Mouse (Mus musculus): Measurements from ENCODE around the gene Olfr1231. TPM values are rescaled to one million over a fixed set of nuclear protein-coding genes. Genes with fewer than 3 reads are reported as not detected.

Gene Olfr1231
- polyA plus RNA-seq (2015; fragmentation: Nextera tagmentation; extraction: Ambion mirVana): not detected in 2 replicates

DNA sequence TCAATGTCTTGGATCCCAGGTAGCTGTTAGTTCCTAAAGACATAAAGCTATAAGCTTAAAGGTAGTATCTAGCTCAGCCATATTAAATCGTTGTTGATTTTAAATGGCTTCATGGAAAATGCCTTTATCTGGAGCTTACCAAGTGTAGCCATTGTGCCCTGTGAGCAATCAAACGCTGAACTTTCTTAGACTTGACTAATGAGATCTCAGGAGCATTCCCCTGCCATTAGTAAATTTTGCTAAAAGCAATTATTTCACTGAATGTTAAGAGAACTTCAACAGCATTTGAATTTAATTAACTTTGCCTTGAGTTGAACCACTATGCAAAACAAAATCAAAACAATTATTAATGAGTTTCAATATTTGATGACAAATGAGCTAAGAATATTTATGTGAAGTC, at the start of gene Olfr1231:
Olfr1231 (minus strand) TSS at position 101 of the 400 bp plus-strand sequence.

DNA sequence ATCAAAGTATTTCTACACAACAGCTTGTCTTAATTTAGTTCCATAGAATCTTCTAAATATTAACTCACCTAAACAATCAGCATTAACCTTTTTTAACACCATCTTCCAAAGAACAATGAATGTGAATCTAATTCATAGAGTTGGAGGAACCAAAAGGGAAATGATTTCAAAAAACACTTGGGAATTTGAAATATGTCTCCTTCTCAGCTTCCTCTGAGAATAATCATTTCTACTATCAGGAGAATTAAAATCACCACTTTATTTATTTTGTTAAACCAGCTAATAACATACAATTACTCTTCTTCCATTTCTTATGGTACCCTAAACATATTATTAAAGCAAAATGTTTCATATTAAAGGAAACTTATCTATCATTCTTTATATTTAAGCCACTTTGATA, 35.4 kb upstream of the Olfr1231 start, which contains the start of gene Olfr1233:
Olfr1233 (minus strand) TSS at position 101 of the 400 bp plus-strand sequence.

DNA sequence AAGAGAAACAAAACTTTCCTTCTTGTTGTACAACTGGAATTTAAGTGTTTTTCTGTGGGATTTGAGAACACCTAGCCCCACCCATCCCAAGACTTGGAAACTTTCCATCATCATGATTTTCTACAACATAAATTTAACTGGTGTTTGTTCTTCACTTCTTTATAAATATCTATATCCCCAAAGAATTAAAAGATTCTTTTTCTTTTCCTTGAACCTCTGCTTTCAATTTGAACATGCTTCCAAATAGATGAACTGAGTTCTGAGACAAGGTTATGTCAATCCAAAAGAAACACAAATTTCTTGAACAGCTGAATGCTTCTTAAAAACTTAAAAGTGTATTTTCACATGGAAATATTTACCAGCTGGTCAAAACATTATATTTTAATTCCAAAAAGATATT, 22.7 kb upstream of the Olfr1231 start, which contains the start of gene Olfr1232:
Olfr1232 (minus strand) TSS at position 101 of the 400 bp plus-strand sequence.

DNA sequence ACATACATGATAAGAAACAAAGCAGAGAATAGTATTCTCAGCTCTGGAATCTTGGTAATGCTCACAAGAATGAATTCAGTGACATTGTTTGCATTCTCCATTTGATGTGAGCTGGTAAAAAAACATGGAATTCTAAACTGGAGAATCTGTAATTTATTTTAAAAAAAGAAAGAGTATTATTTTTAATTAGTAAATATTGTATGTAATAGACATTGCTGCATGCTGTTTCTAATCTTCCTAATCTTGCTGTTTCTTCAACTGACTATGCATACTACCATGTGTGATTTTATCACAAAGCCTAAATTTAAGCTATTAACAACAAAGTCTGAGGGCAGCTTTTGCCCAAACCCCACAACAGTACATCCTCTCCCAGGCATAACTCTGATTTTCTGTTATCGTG, 9.7 kb downstream of the Olfr1231 start, which contains the start of gene Olfr1230:
Olfr1230 (minus strand) TSS at position 101 of the 400 bp plus-strand sequence.

DNA sequence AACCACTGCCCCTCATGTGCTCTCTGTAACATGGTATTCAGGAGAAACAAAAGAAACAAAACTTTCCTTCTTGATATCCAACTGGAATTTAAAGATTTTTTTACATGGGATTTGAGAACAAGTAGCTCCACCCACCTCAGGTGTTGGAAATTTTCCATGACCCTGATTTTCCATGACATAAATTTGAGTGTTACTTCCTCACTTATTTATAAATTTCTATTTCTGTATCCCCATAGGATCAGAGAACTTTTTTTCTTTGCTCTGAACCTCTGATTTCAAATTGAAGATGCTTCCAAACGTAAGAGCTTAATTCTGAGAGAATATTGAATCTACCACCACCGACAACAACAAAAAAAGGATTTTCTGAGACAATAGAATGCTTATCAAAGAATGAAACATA, 19.0 kb downstream of the Olfr1231 start, which contains the start of gene Olfr1229:
Olfr1229 (minus strand) TSS at position 101 of the 400 bp plus-strand sequence.

DNA sequence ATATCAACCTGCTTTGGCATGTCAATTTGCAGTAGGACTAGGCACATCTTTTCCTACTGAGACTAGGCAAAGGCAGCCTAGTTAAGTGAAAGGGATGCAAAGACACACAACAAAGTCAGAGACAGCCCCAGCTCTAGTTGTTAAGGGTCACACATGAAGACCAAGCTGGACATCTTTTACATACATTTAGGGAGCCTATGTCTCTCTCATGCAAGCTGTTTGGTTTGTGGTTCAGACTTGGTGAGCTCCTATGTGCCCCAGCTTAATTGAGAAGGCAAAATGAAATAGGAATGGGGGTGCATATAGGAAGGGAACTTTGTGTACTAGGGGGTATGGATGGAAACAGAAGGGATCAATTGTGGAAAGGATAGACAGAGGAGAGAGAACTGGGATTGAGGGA, 52.9 kb downstream of the Olfr1231 start, which contains the start of gene Olfr1228:
Olfr1228 (minus strand) TSS at position 101 of the 400 bp plus-strand sequence.

Other genes with a start within 250 kb of the Olfr1231 start
- gene Olfr1218, start 245.9 kb downstream of the Olfr1231 start, polyA plus RNA-seq (2015; fragmentation: Nextera tagmentation; extraction: Ambion mirVana): not detected in 2 replicates
- gene Olfr1219, start 223.6 kb downstream of the Olfr1231 start, polyA plus RNA-seq (2015; fragmentation: Nextera tagmentation; extraction: Ambion mirVana): not detected in 2 replicates
- not detected in 2 replicates for gene Olfr1220, start 200.2 kb downstream of the Olfr1231 start, polyA plus RNA-seq (2015; fragmentation: Nextera tagmentation; extraction: Ambion mirVana)
- not detected in 2 replicates for gene Olfr1221, start 189.8 kb downstream of the Olfr1231 start, polyA plus RNA-seq (2015; fragmentation: Nextera tagmentation; extraction: Ambion mirVana)
- gene Olfr1222, start 174.0 kb downstream of the Olfr1231 start, polyA plus RNA-seq (2015; fragmentation: Nextera tagmentation; extraction: Ambion mirVana): not detected in 2 replicates
- not detected in 2 replicates for gene Olfr1223, start 155.5 kb downstream of the Olfr1231 start, polyA plus RNA-seq (2015; fragmentation: Nextera tagmentation; extraction: Ambion mirVana)
- not detected in 2 replicates for gene Olfr1224-ps1, start 143.0 kb downstream of the Olfr1231 start, polyA plus RNA-seq (2015; fragmentation: Nextera tagmentation; extraction: Ambion mirVana)
- gene Olfr1225, start 132.4 kb downstream of the Olfr1231 start, polyA plus RNA-seq (2015; fragmentation: Nextera tagmentation; extraction: Ambion mirVana): not detected in 2 replicates
- gene Olfr1226, start 107.0 kb downstream of the Olfr1231 start, polyA plus RNA-seq (2015; fragmentation: Nextera tagmentation; extraction: Ambion mirVana): not detected in 2 replicates
- gene Olfr1228, start 53.0 kb downstream of the Olfr1231 start, polyA plus RNA-seq (2015; fragmentation: Nextera tagmentation; extraction: Ambion mirVana): not detected in 2 replicates
- not detected in 2 replicates for gene Olfr1229, start 19.1 kb downstream of the Olfr1231 start, polyA plus RNA-seq (2015; fragmentation: Nextera tagmentation; extraction: Ambion mirVana)
- not detected in 2 replicates for gene Olfr1230, start 9.8 kb downstream of the Olfr1231 start, polyA plus RNA-seq (2015; fragmentation: Nextera tagmentation; extraction: Ambion mirVana)
- not detected in 2 replicates for gene Olfr1232, start 22.6 kb upstream of the Olfr1231 start, polyA plus RNA-seq (2015; fragmentation: Nextera tagmentation; extraction: Ambion mirVana)
- gene Olfr1233, start 35.3 kb upstream of the Olfr1231 start, polyA plus RNA-seq (2015; fragmentation: Nextera tagmentation; extraction: Ambion mirVana): not detected in 2 replicates
- gene Olfr1234, start 57.8 kb upstream of the Olfr1231 start, polyA plus RNA-seq (2015; fragmentation: Nextera tagmentation; extraction: Ambion mirVana): not detected in 2 replicates
- not detected in 2 replicates for gene Olfr1238, start 102.6 kb upstream of the Olfr1231 start, polyA plus RNA-seq (2015; fragmentation: Nextera tagmentation; extraction: Ambion mirVana)
- not detected in 2 replicates for gene Olfr1239, start 113.3 kb upstream of the Olfr1231 start, polyA plus RNA-seq (2015; fragmentation: Nextera tagmentation; extraction: Ambion mirVana)
- not detected in 2 replicates for gene Olfr1240, start 135.9 kb upstream of the Olfr1231 start, polyA plus RNA-seq (2015; fragmentation: Nextera tagmentation; extraction: Ambion mirVana)
- gene Olfr1241, start 180.1 kb upstream of the Olfr1231 start, polyA plus RNA-seq (2015; fragmentation: Nextera tagmentation; extraction: Ambion mirVana): not detected in 2 replicates
- not detected in 2 replicates for gene Olfr1242, start 191.3 kb upstream of the Olfr1231 start, polyA plus RNA-seq (2015; fragmentation: Nextera tagmentation; extraction: Ambion mirVana)
- not detected in 2 replicates for gene Olfr1243, start 224.4 kb upstream of the Olfr1231 start, polyA plus RNA-seq (2015; fragmentation: Nextera tagmentation; extraction: Ambion mirVana)